Mouse (Mus musculus) ES-Bruce4 (cell line): ENCODE measurements at regions not wholly inside any gene's neighbourhood (a gene's known extent, or its start where the extent isn't known, plus 50 kb on each side); places are given as distances from the start of the nearest gene placed in this dataset.

Experiments used
- H3K27ac ChIP-seq: 2 replicates; pipeline ENCODE4 v1.5.1; 2012; ENCODE audit warnings: low read length, inconsistent platforms; ENCODE audit not compliant: insufficient read depth
- H3K27me3 ChIP-seq: 2 replicates; pipeline ENCODE4 v1.6.1; 2012; ENCODE audit warnings: mild to moderate bottlenecking, low read length, inconsistent platforms; ENCODE audit not compliant: control insufficient read depth, poor library complexity, insufficient read depth, severe bottlenecking
- H3K36me3 ChIP-seq: 2 replicates; pipeline ENCODE4 v1.6.1; 2012; ENCODE audit warnings: inconsistent platforms, mild to moderate bottlenecking, low read length, moderate library complexity; ENCODE audit not compliant: control insufficient read depth, poor library complexity, insufficient read depth, severe bottlenecking
- H3K4me1 ChIP-seq: one replicate; pipeline ENCODE4 v1.8.1; 2011; ENCODE audit warnings: low read length; ENCODE audit not compliant: control insufficient read depth, insufficient read depth
- H3K4me3 ChIP-seq: 2 replicates; pipeline ENCODE4 v1.5.1; 2011; ENCODE audit warnings: low read depth, mild to moderate bottlenecking, low read length
- H3K9ac ChIP-seq: 2 replicates; pipeline ENCODE4 v1.6.1; 2012; ENCODE audit warnings: low read depth, mild to moderate bottlenecking, inconsistent platforms; ENCODE audit not compliant: poor library complexity, severe bottlenecking
- H3K9me3 ChIP-seq: replicated peaks from 2 replicates; pipeline ENCODE4 v1.6.1; 2012; ENCODE audit warnings: mild to moderate bottlenecking, low read length, inconsistent platforms; ENCODE audit not compliant: control insufficient read depth, poor library complexity, insufficient read depth, severe bottlenecking
- CTCF ChIP-seq: IDR thresholded peaks from one replicate; pipeline ENCODE4 v1.8.1; 2011; ENCODE audit warnings: low read depth, low read length
- EP300 ChIP-seq: IDR thresholded peaks from 2 replicates; pipeline ENCODE4 v1.6.1; 2011; ENCODE audit warnings: low read depth, low read length; ENCODE audit not compliant: insufficient read depth
- POLR2A ChIP-seq: IDR thresholded peaks from one replicate; pipeline ENCODE4 v1.8.1; 2011; ENCODE audit warnings: low read length; ENCODE audit not compliant: insufficient read depth

GRCm38 (mm10) chr10:92077291-92077690 lies 644.9 kb downstream of the Nedd1 start:
- no peaks in the 10 kb centered on the region for H3K36me3 ChIP-seq
- no peaks in the 10 kb centered on the region; the same call in 1 of the 2 replicates for H3K9me3 ChIP-seq
- no peak overlapping the region for H3K4me3 ChIP-seq
- H3K9ac ChIP-seq = no peak overlapping the region
- no peaks in the 10 kb centered on the region for H3K4me1 ChIP-seq
- no peaks in the 10 kb centered on the region for H3K27me3 ChIP-seq
- TF ChIP-seq POLR2A (no peak), EP300 (no peak), CTCF (no peak)
- no peak overlapping the region for H3K27ac ChIP-seq

GRCm38 (mm10) chr10:92076754-92077153 lies 645.5 kb downstream of the Nedd1 start:
- Histone ChIP-seq H3K27ac (no peak overlapping the region), H3K4me3 (no peak overlapping the region), H3K9ac (no peak overlapping the region), H3K4me1 (no peaks in the 10 kb centered on the region), H3K27me3 (no peaks in the 10 kb centered on the region), H3K9me3 (no peaks in the 10 kb centered on the region; the same call in 1 of the 2 replicates), H3K36me3 (no peaks in the 10 kb centered on the region)
- TF ChIP-seq EP300 (no peak), POLR2A (no peak), CTCF (no peak)

GRCm38 (mm10) chr10:92075469-92075868 lies 646.8 kb downstream of the Nedd1 start:
- H3K4me3 ChIP-seq = no peak overlapping the region
- TF ChIP-seq POLR2A = no peak
- no peak for TF ChIP-seq CTCF
- no peak for TF ChIP-seq EP300
- no peaks in the 10 kb centered on the region for H3K27me3 ChIP-seq
- H3K9ac ChIP-seq = no peak overlapping the region
- H3K4me1 ChIP-seq = no peaks in the 10 kb centered on the region
- H3K36me3 ChIP-seq = no peaks in the 10 kb centered on the region
- H3K27ac ChIP-seq = no peak overlapping the region
- H3K9me3 ChIP-seq = no peaks in the 10 kb centered on the region; the same call in 1 of the 2 replicates

- Histone ChIP-seq H3K4me1 (no peaks in the 10 kb centered on the region), H3K9ac (no peak overlapping the region), H3K27ac (no peak overlapping the region), H3K9me3 (no peaks in the 10 kb centered on the region), H3K4me3 (no peak overlapping the region), H3K27me3 (no peaks in the 10 kb centered on the region), H3K36me3 (no peaks in the 10 kb centered on the region)
- no peak for TF ChIP-seq EP300
- TF ChIP-seq POLR2A = no peak
- TF ChIP-seq CTCF = no peak
These were observed 647.4 kb downstream of the Nedd1 start for GRCm38 (mm10) chr10:92074698-92075394.

- Histone ChIP-seq H3K4me3 (no peak overlapping the region), H3K36me3 (no peaks in the 10 kb centered on the region), H3K4me1 (no peaks in the 10 kb centered on the region), H3K27ac (no peak overlapping the region), H3K9me3 (no peaks in the 10 kb centered on the region), H3K9ac (no peak overlapping the region), H3K27me3 (no peaks in the 10 kb centered on the region)
- TF ChIP-seq CTCF = no peak
These were observed 648.3 kb downstream of the Nedd1 start for GRCm38 (mm10) chr10:92073873-92074390.

GRCm38 (mm10) chr10:92044783-92045182 lies 677.4 kb downstream of the Nedd1 start:
- Histone ChIP-seq H3K9me3 (no peaks in the 10 kb centered on the region), H3K27ac (no peak overlapping the region), H3K27me3 (no peaks in the 10 kb centered on the region), H3K36me3 (no peaks in the 10 kb centered on the region), H3K4me3 (no peak overlapping the region), H3K4me1 (no peaks in the 10 kb centered on the region), H3K9ac (no peak overlapping the region)
- TF ChIP-seq EP300 = no peak
- TF ChIP-seq CTCF = no peak
- no peak for TF ChIP-seq POLR2A
